Mouse (Mus musculus) lung, postnatal 0 days (tissue): ENCODE measurements around the gene F8. TPM values are rescaled to one million over a fixed set of nuclear protein-coding genes. Genes with fewer than 3 reads are reported as not detected.

Experiments used
- ATAC-seq: fragments of 200-750 bp; cut with Nextera tagmentation; 2 replicates; pipeline ENCODE4 v1.8.0; 2017; ENCODE audit warnings: moderate library complexity
- DNase-seq: peaks from one replicate; pipeline ENCODE4 v3.0.0-alpha.2; 2016; ENCODE audit warnings: low spot score
- H3K27ac ChIP-seq: fragments of 300-500 bp; sonication (generic); 2 replicates; pipeline ENCODE4 v1.5.1; 2014; ENCODE audit warnings: antibody characterized with exemption, mild to moderate bottlenecking, low read length, mixed read lengths
- H3K27me3 ChIP-seq: fragments of 300-500 bp; sonication (generic); replicated peaks from 2 replicates; pipeline ENCODE4 v1.6.1; 2014; ENCODE audit warnings: low read length, mixed read lengths; ENCODE audit not compliant: insufficient read depth
- H3K36me3 ChIP-seq: fragments of 300-500 bp; sonication (generic); 2 replicates; pipeline ENCODE4 v1.6.1; 2014; ENCODE audit warnings: low read length, mixed read lengths; ENCODE audit not compliant: insufficient read depth
- H3K4me1 ChIP-seq: fragments of 300-500 bp; sonication (generic); 2 replicates; pipeline ENCODE4 v1.6.1; 2014; ENCODE audit warnings: antibody characterized with exemption, low read depth, low read length, mixed read lengths; ENCODE audit not compliant: insufficient read depth
- H3K4me2 ChIP-seq: fragments of 300-500 bp; sonication (generic); replicated peaks from 2 replicates; pipeline ENCODE4 v1.6.1; 2014; ENCODE audit warnings: low read depth, mild to moderate bottlenecking, low read length, moderate library complexity, mixed read lengths
- H3K4me3 ChIP-seq: fragments of 300-500 bp; sonication (generic); 2 replicates; pipeline ENCODE4 v1.5.1; 2014; ENCODE audit warnings: low read depth, low read length
- H3K9ac ChIP-seq: fragments of 300-500 bp; sonication (generic); replicated peaks from 2 replicates; pipeline ENCODE4 v1.6.1; 2014; ENCODE audit warnings: low read depth, mild to moderate bottlenecking
- H3K9me3 ChIP-seq: fragments of 300-500 bp; sonication (generic); 2 replicates; pipeline ENCODE4 v1.6.1; 2016; ENCODE audit warnings: low read length, mixed read lengths
- CTCF ChIP-seq: IDR thresholded peaks from 2 replicates; pipeline ENCODE4 v1.5.1; 2016; ENCODE audit warnings: antibody characterized with exemption, mild to moderate bottlenecking
- EP300 ChIP-seq: IDR thresholded peaks from 2 replicates; pipeline ENCODE4 v1.6.1; 2016; ENCODE audit warnings: antibody characterized with exemption, mild to moderate bottlenecking, control low read depth
- WGBS: fragments of 180-500 bp; shearing (Covaris S2); extraction: QIAGEN DNeasy Blood & Tissue Kit; methylation state at CpG from one replicate; pipeline ENCODE4 v1.1.7; 2014; 5-methylcytosine and 5-hydroxymethylcytosine counted together
- polyA plus RNA-seq: library from polyadenylated mRNA; unstranded; fragments of >200 nt; fragmentation: Nextera tagmentation; extraction: Ambion mirVana; gene quantifications from 2 replicates; pipeline ENCODE4 v1.2.1, GENCODE M21; 2015

The F8 gene
- polyA plus RNA-seq, 1 experiment from 2014 or later: 1.3 TPM

GRCm38 (mm10) chrX:75381699-75382098, 716 bp downstream of the F8 start:
- no peak for ATAC-seq
- Histone ChIP-seq H3K27ac (peak overlapping the region; percentile 11; the same call in 1 of the 2 replicates), H3K9me3 (no peaks in the 10 kb centered on the region)

GRCm38 (mm10) chrX:75381176-75381575, 1.2 kb downstream of the F8 start:
- 52% methylated on average over 1 of the region's 1 CpGs for WGBS
- Histone ChIP-seq H3K27me3 (no peaks in the 10 kb centered on the region), H3K9ac (no peak overlapping the region), H3K4me2 (no peak overlapping the region), H3K4me1 (no peaks in the 10 kb centered on the region), H3K36me3 (no peaks in the 10 kb centered on the region), H3K4me3 (no peak overlapping the region), H3K27ac (no peak overlapping the region), H3K9me3 (no peaks in the 10 kb centered on the region)
- no peak for TF ChIP-seq EP300
- TF ChIP-seq CTCF: no peak
- no peak for DNase-seq
- ATAC-seq: no peak

More at GRCm38 (mm10) chrX:75381699-75382098, 716 bp downstream of the F8 start:
- WGBS: 50% methylated on average over 5 of the region's 5 CpGs
- Histone ChIP-seq H3K36me3 (no peaks in the 10 kb centered on the region), H3K4me2 (peak overlapping the region; percentile 48), H3K9ac (no peak overlapping the region), H3K27me3 (no peaks in the 10 kb centered on the region), H3K4me3 (peak overlapping the region; percentile 50; the same call in 1 of the 2 replicates), H3K4me1 (no peaks in the 10 kb centered on the region)
- no peak for DNase-seq
- TF ChIP-seq CTCF (no peak), EP300 (no peak)

GRCm38 (mm10) chrX:75376815-75377214, 5.6 kb downstream of the F8 start:
- no peak overlapping the region for H3K27ac ChIP-seq
- no peaks in the 10 kb centered on the region for H3K9me3 ChIP-seq
- ATAC-seq: no peak
- no peaks in the 10 kb centered on the region for H3K4me1 ChIP-seq
- no peaks in the 10 kb centered on the region for H3K27me3 ChIP-seq
- no peak overlapping the region for H3K4me2 ChIP-seq
- no peaks in the 10 kb centered on the region for H3K36me3 ChIP-seq
- TF ChIP-seq EP300 (no peak), CTCF (no peak)
- no peak overlapping the region for H3K4me3 ChIP-seq
- no peak overlapping the region for H3K9ac ChIP-seq
- DNase-seq: no peak

GRCm38 (mm10) chrX:75372666-75373425, 9.6 kb downstream of the F8 start:
- TF ChIP-seq EP300 (peak; percentile 15; the same call in 1 of the 2 replicates), CTCF (no peak)
- Histone ChIP-seq H3K9me3 (no peaks in the 10 kb centered on the region), H3K4me3 (no peak overlapping the region), H3K27me3 (no peaks in the 10 kb centered on the region), H3K36me3 (no peaks in the 10 kb centered on the region), H3K27ac (no peak overlapping the region), H3K4me1 (no peaks in the 10 kb centered on the region), H3K9ac (no peak overlapping the region), H3K4me2 (no peak overlapping the region)
- DNase-seq: peak; percentile 62
- 32% methylated on average over 2 of the region's 2 CpGs for WGBS
- peak; percentile 43; the same call in 1 of the 2 replicates for ATAC-seq

GRCm38 (mm10) chrX:75370197-75370596, 12.2 kb downstream of the F8 start:
- ATAC-seq: no peak
- H3K36me3 ChIP-seq: no peaks in the 10 kb centered on the region
- DNase-seq: no peak
- H3K9ac ChIP-seq: no peak overlapping the region
- H3K4me2 ChIP-seq: no peak overlapping the region
- no peaks in the 10 kb centered on the region for H3K9me3 ChIP-seq
- H3K4me1 ChIP-seq: no peaks in the 10 kb centered on the region
- H3K4me3 ChIP-seq: no peak overlapping the region
- no peaks in the 10 kb centered on the region for H3K27me3 ChIP-seq
- TF ChIP-seq EP300 (no peak), CTCF (no peak)
- H3K27ac ChIP-seq: no peak overlapping the region

- H3K4me3 ChIP-seq: no peak overlapping the region
- no peak overlapping the region for H3K27ac ChIP-seq
- TF ChIP-seq CTCF (no peak), EP300 (no peak)
- WGBS: 81% methylated on average over 4 of the region's 4 CpGs
- no peak for ATAC-seq
- H3K36me3 ChIP-seq: no peaks in the 10 kb centered on the region
- H3K27me3 ChIP-seq: no peaks in the 10 kb centered on the region
- H3K9ac ChIP-seq: no peak overlapping the region
- no peaks in the 10 kb centered on the region for H3K4me1 ChIP-seq
- no peak overlapping the region for H3K4me2 ChIP-seq
- H3K9me3 ChIP-seq: no peaks in the 10 kb centered on the region
- DNase-seq: no peak
Measured at GRCm38 (mm10) chrX:75323556-75323955, 58.9 kb downstream of the F8 start.
